Mouse (Mus musculus) adrenal gland, postnatal 36 days (tissue): ENCODE results near the gene Umps. TPM values are rescaled to one million over a fixed set of nuclear protein-coding genes. Genes with fewer than 3 reads are reported as not detected.

ENCODE experiments used
- DNase-seq, 2 experiments: peaks; one replicate each; pipeline ENCODE4 v3.0.0; 2021; ENCODE audit warnings: mixed read lengths in 1 of 2
- total RNA-seq, 2 experiments: library from RNA; stranded (reverse); gene quantifications; 2 replicates each; pipeline ENCODE4 v1.2.3; 2021

Umps gene
- total RNA-seq, 2 experiments from 2014 or later: 42.3 to 50.8 TPM

DNA sequence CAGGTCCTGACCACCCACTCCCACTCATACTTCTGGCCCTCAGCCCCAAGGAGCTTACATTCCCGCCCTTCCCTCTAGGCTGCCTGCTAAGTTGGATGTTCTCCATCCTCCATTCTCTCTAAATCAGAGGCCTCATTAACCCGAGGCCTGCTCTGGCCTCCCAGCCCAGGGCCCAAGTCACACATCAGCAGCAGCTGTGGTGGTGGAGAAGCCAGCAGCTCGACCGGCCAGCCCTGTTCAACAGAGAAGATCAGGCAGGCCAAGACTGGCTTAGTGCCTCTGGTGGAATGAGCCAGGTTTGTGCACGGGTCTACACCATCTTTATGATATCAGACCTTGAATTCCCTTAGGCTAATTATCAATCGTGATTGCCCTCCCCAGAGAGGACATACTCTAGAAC lies 36.1 kb downstream of the Umps start:
- DNase-seq: no peak

DNA sequence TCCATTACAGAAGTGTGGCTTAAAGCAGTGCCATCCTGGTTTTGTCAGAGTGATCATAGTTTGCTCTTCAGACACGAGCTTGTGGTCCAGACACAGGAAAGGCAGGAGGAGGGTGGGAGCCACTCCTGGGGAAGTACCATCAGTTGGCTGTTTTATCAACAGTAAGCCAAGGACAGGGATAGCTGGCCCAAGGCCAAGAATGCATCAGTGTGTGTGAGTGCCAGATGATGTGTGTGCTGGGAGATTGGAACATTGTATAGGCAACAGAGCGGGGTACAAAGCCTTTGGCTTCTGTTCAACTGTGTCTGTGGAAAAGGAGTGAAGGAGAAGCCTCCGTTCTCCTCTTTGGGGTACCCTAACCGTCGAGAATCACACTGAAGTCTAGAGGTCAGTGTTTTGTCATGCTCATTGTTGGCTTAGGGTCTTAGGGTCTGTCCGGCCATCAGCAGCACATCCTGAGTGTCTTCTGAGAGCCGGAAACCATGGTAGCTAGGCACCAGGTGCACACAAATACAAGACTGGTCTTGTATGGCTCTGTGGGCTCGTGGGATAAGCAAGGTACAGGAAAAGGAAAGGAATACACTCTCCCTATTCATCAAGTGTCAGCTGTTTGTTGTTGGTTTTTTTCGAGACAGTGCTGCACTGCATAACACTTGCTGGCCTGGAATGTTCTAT lies 37.9 kb downstream of the Umps start:
- DNase-seq: peak; percentile 80 to 81

DNA sequence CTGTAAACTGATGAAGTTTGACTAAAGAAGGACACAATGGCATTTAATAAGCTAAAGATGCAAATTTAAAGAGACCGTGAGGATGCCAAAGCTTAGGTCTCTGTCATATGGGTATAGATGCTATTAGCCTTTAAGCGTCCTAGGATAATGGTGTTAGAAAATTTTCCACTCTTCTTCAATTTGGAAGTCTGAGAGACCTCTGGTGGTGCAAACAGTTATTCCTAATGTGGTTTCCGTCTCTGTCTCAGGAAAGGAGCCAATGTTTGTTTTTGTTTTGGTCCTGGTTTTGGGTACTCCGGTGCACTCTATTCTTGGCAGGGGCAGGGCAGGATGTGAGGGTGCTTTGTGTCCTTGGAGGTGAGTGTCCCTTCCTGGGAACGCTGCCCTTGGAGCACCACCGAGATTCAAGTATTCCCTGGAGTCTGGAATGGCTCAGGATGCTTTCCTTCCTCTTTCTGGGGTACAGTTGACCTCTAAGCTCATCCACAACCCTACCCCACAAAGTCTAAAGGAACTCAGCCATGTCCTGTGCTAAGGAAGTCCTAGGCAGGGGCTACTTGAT lies 39.5 kb downstream of the Umps start:
- DNase-seq: peak; percentile 32 to 51

DNA sequence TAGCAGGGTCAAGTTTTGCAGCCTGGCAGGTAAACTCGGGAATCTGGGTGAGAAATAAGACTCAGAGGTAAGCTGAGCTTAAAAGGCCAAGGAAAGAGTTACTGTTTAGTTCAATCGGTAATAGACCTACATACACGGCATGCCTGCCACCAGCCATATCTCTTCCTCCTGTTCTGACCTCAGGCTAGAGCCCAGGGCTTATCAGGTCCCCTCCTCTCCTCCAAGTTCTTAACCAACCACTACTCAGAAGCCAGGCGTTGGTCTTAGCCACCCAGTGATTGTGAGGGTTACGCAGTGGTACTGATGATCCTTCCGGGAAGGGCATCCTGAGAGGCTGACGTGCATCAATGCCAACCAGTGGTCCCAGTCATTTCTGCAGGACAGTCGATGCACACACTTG lies 43.1 kb downstream of the Umps start:
- no peak for DNase-seq

DNA sequence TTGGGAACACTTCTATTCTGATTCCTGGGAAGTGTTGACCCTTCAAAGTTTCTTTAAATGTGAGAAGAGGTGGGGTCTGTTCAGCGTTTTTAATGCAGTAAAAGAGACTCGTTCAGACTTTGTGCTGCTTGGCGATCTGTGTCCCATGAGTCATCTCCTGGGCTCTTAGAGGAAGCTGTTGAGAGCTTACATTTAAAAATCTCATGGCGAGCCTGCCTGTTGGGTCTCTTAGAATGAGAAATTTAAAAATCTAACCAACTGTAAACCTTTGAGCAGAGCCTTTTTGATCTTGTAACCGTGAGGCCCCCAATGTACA lies 43.9 kb downstream of the Umps start:
- no peak for DNase-seq

DNA sequence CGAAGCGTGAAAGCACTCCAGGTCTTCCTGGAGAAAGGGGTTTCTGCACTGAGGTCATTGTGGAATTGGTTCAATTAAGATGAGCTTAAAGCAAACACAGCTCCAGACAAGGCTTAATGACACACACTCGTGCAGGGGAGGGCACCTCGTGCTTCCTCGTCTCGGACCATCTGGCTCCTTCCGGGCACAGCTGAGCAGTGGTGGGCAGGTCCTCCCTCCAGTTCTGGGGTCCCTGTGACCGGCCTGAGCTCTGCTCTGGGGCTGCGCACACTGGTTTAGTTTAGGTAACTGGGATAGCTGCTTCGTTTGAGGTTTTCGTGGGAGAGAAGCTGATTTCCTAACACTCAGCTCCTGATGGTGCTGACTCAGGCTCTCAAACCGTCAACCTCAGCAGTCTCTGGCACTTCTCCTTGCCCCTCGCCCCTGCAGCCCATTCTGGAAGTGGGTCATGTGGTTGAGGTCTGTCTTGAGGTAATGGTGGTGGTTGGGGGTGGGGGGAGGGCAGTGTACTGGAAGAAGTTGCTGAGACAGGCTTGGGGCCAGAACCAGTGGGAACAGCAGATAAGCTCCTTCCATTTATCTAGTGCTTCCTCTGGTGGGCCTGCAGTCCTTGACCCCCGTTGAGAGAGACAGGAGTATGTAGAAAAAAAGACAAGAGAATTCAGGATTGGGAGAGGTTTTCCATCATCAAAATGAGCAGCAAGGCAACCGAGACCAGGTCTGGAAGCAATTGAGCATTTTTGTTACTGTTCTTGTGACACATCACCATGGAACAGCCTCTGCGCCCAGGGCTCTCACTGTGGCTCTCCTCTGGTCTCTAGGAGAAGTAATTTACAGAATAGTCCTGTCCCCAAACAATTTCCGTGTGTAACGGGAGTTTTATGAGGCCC lies 44.5 kb downstream of the Umps start:
- no peak for DNase-seq

DNA sequence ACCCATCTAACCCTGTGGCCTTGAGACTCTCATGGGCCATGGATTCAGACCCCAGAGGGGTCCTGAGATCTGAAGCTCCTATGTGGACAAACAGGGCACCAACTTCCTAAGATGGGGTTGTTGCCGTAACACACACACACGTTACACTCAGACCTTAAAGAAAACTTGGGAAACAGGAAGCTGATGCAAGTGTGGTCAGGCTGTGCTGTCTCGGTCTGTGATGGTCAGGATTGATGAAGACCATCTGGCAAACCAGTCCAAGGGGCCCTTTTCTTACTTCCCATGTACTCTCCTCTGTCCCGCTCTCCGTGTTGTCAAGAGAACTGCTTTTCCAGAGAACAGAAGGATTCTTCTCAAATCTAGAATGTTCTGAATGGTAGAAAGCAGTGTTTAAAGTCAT lies 45.3 kb downstream of the Umps start:
- DNase-seq: no peak

DNA sequence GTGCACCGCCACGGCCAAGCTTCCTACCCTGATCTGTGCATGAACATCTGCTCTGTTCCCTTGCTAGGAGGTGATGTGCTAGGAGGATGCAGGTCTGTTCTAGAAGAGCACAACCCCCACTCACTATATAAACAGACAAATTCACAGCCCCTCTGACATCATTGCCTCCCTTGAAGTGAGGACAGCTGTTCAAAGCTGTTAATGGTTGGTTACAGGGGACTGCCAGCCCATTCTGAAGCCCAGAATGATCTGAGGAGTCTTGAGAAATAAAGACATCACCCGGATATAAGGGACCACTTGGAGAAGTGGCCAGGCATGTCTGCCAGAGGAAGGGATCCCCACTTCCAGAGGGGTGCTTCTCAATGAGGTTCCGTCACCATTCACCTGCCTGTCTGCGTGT lies 48.9 kb downstream of the Umps start:
- no peak for DNase-seq

DNA sequence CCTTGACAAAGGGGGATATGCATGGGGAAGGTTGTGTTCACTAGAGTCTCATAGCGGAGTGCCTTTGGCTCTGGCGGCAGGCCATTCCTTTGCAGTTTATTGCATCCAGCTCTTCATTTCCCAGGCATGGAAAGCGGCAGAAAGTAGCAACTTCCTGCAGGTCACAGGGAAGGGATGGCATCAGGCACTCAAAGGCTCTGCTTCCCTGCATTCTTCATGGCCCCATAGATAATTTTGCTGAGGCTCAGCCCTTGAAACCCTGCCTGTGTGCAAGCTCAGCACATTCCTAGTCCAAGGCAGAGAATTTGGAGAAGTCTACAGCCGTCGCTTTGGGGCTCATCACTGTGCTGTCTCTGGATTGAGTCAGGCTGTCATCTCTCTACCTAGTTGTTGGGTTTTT lies 49.4 kb downstream of the Umps start:
- peak in 1 of 2 experiments; percentile 24 for DNase-seq

DNA sequence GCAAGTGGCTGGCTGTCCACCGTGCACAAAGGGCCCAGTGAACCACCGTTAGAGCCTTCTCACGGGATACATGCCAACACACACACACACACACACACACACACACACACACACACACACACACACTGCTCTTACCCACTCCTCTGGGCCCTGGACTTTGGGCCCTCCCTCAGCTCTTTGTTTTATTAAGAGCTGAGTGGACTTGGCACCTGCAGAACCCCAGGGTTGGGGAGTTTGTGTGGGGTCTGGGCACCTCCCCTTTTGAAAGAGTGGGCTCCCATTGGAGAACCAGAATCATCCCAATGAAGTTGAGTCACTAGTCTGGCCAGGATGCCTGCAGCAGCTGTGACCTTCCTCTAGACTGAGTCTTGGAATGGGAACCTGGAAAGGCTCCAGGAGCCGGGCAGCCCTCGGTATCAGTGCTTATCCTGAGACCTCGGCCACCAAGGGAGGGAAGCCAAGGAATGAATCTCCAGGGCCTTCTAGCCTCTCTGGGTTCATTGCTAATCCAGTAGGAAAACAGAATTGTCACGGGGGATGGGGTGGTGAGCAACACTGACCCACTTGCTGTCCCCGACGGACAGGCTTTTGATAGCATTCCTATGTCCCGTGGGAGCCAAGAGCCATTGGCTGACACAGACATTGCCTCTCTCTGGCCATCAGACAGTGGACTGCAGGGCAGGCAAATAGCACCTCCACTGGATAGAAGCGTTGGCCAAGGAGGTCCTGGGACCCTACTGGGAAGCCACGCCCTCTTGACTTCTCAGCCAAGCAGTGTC lies 50.2 kb downstream of the Umps start:
- DNase-seq: peak; percentile 93

DNA sequence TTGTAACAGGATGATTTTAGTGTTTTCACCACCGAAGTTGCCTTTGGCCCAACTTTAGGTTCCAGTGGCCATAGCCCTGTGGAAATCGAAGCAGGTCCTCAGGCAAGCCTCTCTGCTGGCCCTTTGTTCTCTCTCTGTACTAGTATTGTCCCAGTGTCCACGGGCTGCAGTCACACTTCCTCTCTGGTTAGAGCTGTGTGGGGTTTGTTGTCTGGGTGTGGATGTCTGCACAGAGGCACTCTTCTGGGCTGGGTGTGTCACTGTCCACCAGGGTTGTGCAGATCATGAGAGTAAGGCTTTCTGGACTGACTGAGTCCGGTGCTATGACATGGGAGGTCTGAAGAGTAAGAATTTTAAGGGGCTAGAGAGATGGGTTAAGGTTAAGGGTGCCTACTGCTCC lies 51.8 kb downstream of the Umps start:
- DNase-seq: no peak

DNA sequence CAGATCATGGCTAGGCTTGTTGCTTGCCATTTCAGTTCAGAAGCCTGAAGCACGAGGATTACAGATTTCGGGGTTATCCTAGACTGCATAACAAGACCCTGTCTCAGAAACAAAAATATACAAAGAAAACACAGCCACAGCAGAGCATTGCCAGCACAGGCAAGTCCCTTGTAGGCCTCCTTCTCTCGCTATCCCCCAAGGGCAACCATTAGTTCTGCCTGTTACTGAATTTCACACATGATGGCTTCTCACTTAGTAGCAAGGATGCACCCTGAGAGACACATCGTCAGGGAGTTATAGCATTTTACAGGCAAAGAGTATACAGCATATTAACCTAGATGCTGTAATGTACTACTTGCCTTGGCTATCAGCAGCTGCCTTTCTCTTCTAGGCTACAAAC lies 58.6 kb downstream of the Umps start:
- no peak for DNase-seq

Other genes starting within 250 kb of the Umps start
- not detected for gene Muc13, start 173.0 kb downstream of the Umps start, total RNA-seq
- gene Itgb5, start 137.4 kb downstream of the Umps start, total RNA-seq: 100 to 1,000 TPM; 178 to 230 TPM